13 mouse cellular contexts compared by ENCODE assay signal in genomic region chr2:73150526-73150925, GRCm38 (mm10).
DNase-seq lines count a peak whose midpoint lies in the region.
"Had no signal": no experiment of that assay in that cellular context is flagged by ENCODE, and none has a peak within 500 bp of the region (broad histone marks: within the 10 kb centered on the region; RNA-seq: fewer than 3 reads in every experiment).

No protein-coding gene starts in this region.

- intact Hi-C loops in left cerebral cortex, postnatal 25 days (cut with DNase I) = no loop called here

- peak; percentile 5 for DNase-seq in cerebellum, adult 11-12 months
- no peak for DNase-seq in cerebellum, adult 9-11 months
- DNase-seq in frontal cortex, postnatal 36 days (ENCODE audit: low spot score in 2 of 2) = peak; percentile 26 to 30
- DNase-seq in frontal cortex, postnatal 25 days (ENCODE audit: low spot score in 2 of 2) = no peak
- peak; percentile 23 to 60 for DNase-seq in left cerebral cortex, postnatal 25 days (ENCODE audit: low spot score in 2 of 2)
- no peak for DNase-seq in left cerebral cortex, adult 9 months (ENCODE audit: low spot score in 2 of 2)
- peak; percentile 15 for DNase-seq in thymus, postnatal 14 days
- DNase-seq in thymus, postnatal 0 days (ENCODE audit: low spot score) = no peak
- DNase-seq: adrenal gland, adult 2 months; gastrocnemius, postnatal 25 days; kidney, adult 9 months; layer of hippocampus, postnatal 36 days; lung, postnatal 14 days had no signal

Comparison
In these comparisons a context has a peak if more than half of its experiments do, and no peak if none do; other contexts are left out.
1. DNase-seq: peak in cerebellum, adult 11-12 months (single experiment), frontal cortex, postnatal 36 days (2 of 2), left cerebral cortex, postnatal 25 days (2 of 2) and thymus, postnatal 14 days (single experiment); none in cerebellum, adult 9-11 months (single experiment), frontal cortex, postnatal 25 days (0 of 2), left cerebral cortex, adult 9 months (0 of 2) and thymus, postnatal 0 days (single experiment).